Comparison of ENCODE assay signal across 9 mouse cellular contexts in the genomic region with DNA sequence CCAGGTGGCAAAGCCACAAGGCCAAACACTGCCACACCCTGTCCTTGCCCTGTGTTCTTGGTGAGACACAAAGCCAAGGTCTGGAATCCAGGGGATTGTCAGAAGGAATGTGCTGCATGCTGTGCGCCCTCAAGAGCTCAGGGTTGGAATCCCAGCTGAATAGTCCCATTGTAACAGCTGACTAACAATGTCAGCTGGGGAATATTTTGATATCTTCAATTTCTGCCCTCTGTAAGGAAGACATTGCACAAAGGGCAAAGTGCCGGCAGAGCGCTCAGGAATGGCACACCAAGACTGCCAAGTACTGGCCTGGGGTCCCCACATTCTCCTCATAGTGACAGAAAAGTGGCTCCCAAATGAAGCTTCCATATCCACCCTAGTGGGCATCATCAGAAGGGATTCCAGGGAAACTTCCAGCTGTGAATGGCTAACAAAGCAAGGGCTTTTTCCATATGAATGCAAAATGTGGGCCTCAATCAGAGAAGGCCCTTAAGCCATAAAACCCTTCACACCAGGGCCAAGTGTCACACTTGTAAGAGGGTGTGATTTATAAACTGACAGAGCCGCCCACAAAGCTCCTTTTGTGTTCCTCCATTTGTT. TPM values are rescaled to one million over a fixed set of nuclear protein-coding genes. Genes with fewer than 3 reads are reported as not detected.
DNase-seq lines count a peak whose midpoint lies in the region; ATAC-seq lines count a peak whose summit lies in the region.
"Had no signal": no experiment of that assay in that cellular context is flagged by ENCODE, and none has a peak within 500 bp of the region (broad histone marks: within the 10 kb centered on the region; RNA-seq: fewer than 3 reads in every experiment).

No protein-coding gene starts in this region.

- DNase-seq in heart, postnatal 14 days, result no peak
- peak; percentile 22 for DNase-seq in adrenal gland, postnatal 10 days
- DNase-seq in heart, postnatal 4 days, result peak; percentile 17
- peak; percentile 41 for DNase-seq in lung, postnatal 10 days
- no peak for DNase-seq in frontal cortex, postnatal 25 days (ENCODE audit: low spot score in 2 of 2)
- no peak for DNase-seq in left cerebral cortex, adult 8-10 months (ENCODE audit: low spot score in 2 of 2)
- no peak for DNase-seq in adipocyte (ENCODE audit: low spot score)

- ATAC-seq in heart, embryonic 13.5 days (ENCODE audit: extremely low read depth, insufficient number of reproducible peaks, low FRiP score, low TSS enrichment), result no peak

- peak overlapping the region; percentile 56 for H3K27ac ChIP-seq in heart, embryonic 13.5 days (replicated peaks)

- no peaks in the 10 kb centered on the region for H3K27me3 ChIP-seq in heart, embryonic 13.5 days (replicated peaks)
- H3K27me3 ChIP-seq: CH12.LX had no signal

- no peak overlapping the region for H3K4me3 ChIP-seq in heart, embryonic 13.5 days

- WGBS in heart, embryonic 13.5 days, result 60% methylated on average over 4 of the region's 4 CpGs

- H3K36me3 ChIP-seq in heart, embryonic 13.5 days, result peaks cover 93% of the 10 kb centered on the region

- H3K4me2 ChIP-seq in heart, embryonic 13.5 days, result no peak overlapping the region

- peaks cover 29% of the 10 kb centered on the region for H3K4me1 ChIP-seq in heart, embryonic 13.5 days

- no peak overlapping the region for H3K9ac ChIP-seq in heart, embryonic 13.5 days

- intact Hi-C loops in heart, postnatal 14 days (cut with DNase I), result no loop called here

- H3K9me3 ChIP-seq in heart, embryonic 13.5 days, result no peaks in the 10 kb centered on the region

RNA-seq across cellular contexts. Expression of gene Sae1, which starts 22.6 kb away (rescaled TPM):
- 210 and 223 TPM in 2 replicates for polyA plus RNA-seq in heart, embryonic 13.5 days (2015; fragmentation: Nextera tagmentation; extraction: Ambion mirVana)
- 10 to 100 TPM; 41.8 to 47.6 TPM for total RNA-seq in heart, postnatal 14 days (2021)
- total RNA-seq in adrenal gland, postnatal 10 days (2021), result 10 to 100 TPM; 60.8 to 64.0 TPM
- total RNA-seq in heart, postnatal 4 days (2021), result 100 to 1,000 TPM; 105 to 110 TPM
- 100 to 1,000 TPM in 3 of 4 experiments, 10 to 100 TPM in 1; 92.2 to 108 (median 105) TPM for total RNA-seq in left cerebral cortex, adult 8-10 months (2022)

RNA-seq across cellular contexts. Expression of gene Zc3h4, which starts 35.7 kb away (rescaled TPM):
- polyA plus RNA-seq in heart, embryonic 13.5 days (2015; fragmentation: Nextera tagmentation; extraction: Ambion mirVana), result 8.2 and 8.7 TPM in 2 replicates
- 10 to 100 TPM; 29.5 to 30.1 TPM for total RNA-seq in heart, postnatal 14 days (2021)
- total RNA-seq in adrenal gland, postnatal 10 days (2021), result 10 to 100 TPM; 44.0 to 54.3 TPM
- total RNA-seq in heart, postnatal 4 days (2021), result 10 to 100 TPM; 36.8 to 39.3 TPM
- 10 to 100 TPM; 48.3 to 56.6 (median 52.4) TPM for total RNA-seq in left cerebral cortex, adult 8-10 months (2022)

RNA-seq across cellular contexts. Expression of gene Bbc3, which starts 56.8 kb away (rescaled TPM):
- polyA plus RNA-seq in heart, embryonic 13.5 days (2015; fragmentation: Nextera tagmentation; extraction: Ambion mirVana), result 8.2 and 8.8 TPM in 2 replicates
- 1 to 10 TPM; 7.9 to 8.7 TPM for total RNA-seq in heart, postnatal 14 days (2021)
- total RNA-seq in adrenal gland, postnatal 10 days (2021), result 10 to 100 TPM in 1 of 2 experiments, 1 to 10 TPM in 1; 7.9 to 13.9 TPM
- 1 to 10 TPM; 7.0 to 9.0 TPM for total RNA-seq in heart, postnatal 4 days (2021)
- 10 to 100 TPM in 3 of 4 experiments, 1 to 10 TPM in 1; 9.2 to 15.8 (median 12.0) TPM for total RNA-seq in left cerebral cortex, adult 8-10 months (2022)

Comparison
In these comparisons a context has a peak if more than half of its experiments do, and no peak if none do; other contexts are left out.
1. DNase-seq: peak in adrenal gland, postnatal 10 days (single experiment), heart, postnatal 4 days (single experiment) and lung, postnatal 10 days (single experiment); none in heart, postnatal 14 days (0 of 2), frontal cortex, postnatal 25 days (0 of 2), left cerebral cortex, adult 8-10 months (0 of 2) and adipocyte (single experiment).